Mouse (Mus musculus): ENCODE data around the gene Hist1h1e. TPM values are rescaled to one million over a fixed set of nuclear protein-coding genes. Genes with fewer than 3 reads are reported as not detected.
A peak's percentile ranks its signal among the peaks of the same experiment; 100 is the strongest.

Gene Hist1h1e
- total and polyA plus RNA-seq, 3 experiments: 4.0 to 1,109 (median 254) TPM

DNA sequence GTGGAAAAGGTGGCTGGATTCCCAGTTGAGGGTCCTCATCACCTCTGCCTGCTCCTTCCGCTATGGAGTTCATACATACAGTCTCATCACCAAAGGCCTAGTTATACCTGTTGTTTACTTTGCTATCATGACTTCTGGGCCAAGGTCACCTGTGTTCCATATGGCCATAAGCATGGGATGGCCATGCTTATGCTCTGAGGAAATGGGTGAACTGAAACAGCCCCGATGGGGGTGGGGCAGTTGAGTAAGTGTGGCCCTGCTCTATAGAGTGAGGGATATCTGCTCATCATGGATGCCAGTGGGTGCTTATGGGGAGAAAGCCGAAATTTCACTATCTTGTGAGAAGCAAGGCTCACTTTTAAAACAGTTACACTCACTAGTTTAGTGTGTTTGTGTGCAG lies 17.3 kb downstream of the Hist1h1e start:
- Histone ChIP-seq H3K36me3 (replicated peaks) (peaks cover 7% of the 10 kb centered on the region), H3K27me3 (ENCODE audit: insufficient read depth, low read length) (no peaks in the 10 kb centered on the region), H3K4me3 (ENCODE audit: low read depth, low read length) (no peak overlapping the region), H3K9me3 (replicated peaks) (no peaks in the 10 kb centered on the region), H3K4me1 (ENCODE audit: insufficient read depth, low read depth, low read length) (peaks cover 32% of the 10 kb centered on the region)
- DNase-seq (ENCODE audit: low spot score) (no peak), ATAC-seq (ENCODE audit: extremely low read depth, insufficient number of reproducible peaks, low FRiP score, poor library complexity, severe bottlenecking) (no peak)
- TF ChIP-seq GATA2 (IDR thresholded peaks at IDR 0.05; ENCODE audit: borderline replicate concordance, low read depth, low read length): no peak
- no peak for TF ChIP-seq POLR2AphosphoS5 (IDR thresholded peaks at IDR 0.05; ENCODE audit: insufficient replicate concordance, low read depth, low read length)
- TF ChIP-seq CTCF (IDR thresholded peaks at IDR 0.05; ENCODE audit: low read depth, low read length): no peak
- TF ChIP-seq GATA1 (IDR thresholded peaks at IDR 0.05; ENCODE audit: borderline replicate concordance, low read length): no peak
- TF ChIP-seq TAL1 (conservative IDR thresholded peaks at IDR 0.05; ENCODE audit: low read depth, low read length): no peak

DNA sequence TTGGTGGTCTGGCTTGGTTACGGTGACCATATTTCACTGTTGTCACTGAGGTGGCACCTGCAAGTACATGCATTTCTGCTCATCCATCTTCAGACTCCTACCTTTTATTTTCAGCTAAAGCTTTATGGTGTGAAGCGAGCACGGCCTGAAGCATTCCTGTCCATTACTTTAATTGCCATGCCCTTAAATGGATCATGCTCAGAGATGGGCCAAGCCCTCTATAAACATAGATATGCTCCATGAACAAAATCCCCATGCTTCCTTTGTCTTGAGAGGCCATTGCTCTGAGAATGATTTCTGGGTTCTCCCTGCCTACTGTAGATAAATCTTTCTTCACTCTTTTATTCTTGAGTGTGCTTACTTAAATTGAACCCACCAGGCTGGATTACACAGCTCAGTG lies 17.9 kb downstream of the Hist1h1e start:
- DNase-seq (ENCODE audit: low spot score) (no peak), ATAC-seq (ENCODE audit: extremely low read depth, insufficient number of reproducible peaks, low FRiP score, poor library complexity, severe bottlenecking) (no peak)
- Histone ChIP-seq H3K27me3 (ENCODE audit: insufficient read depth, low read length) (no peaks in the 10 kb centered on the region), H3K36me3 (replicated peaks) (peaks cover 7% of the 10 kb centered on the region), H3K9me3 (replicated peaks) (no peaks in the 10 kb centered on the region), H3K4me1 (ENCODE audit: insufficient read depth, low read depth, low read length) (peaks cover 26% of the 10 kb centered on the region), H3K4me3 (ENCODE audit: low read depth, low read length) (no peak overlapping the region)
- no peak for TF ChIP-seq TAL1 (conservative IDR thresholded peaks at IDR 0.05; ENCODE audit: low read depth, low read length)
- TF ChIP-seq GATA1 (IDR thresholded peaks at IDR 0.05; ENCODE audit: borderline replicate concordance, low read length): no peak
- TF ChIP-seq GATA2 (IDR thresholded peaks at IDR 0.05; ENCODE audit: borderline replicate concordance, low read depth, low read length): no peak
- no peak for TF ChIP-seq POLR2AphosphoS5 (IDR thresholded peaks at IDR 0.05; ENCODE audit: insufficient replicate concordance, low read depth, low read length)
- TF ChIP-seq CTCF (IDR thresholded peaks at IDR 0.05; ENCODE audit: low read depth, low read length): no peak

DNA sequence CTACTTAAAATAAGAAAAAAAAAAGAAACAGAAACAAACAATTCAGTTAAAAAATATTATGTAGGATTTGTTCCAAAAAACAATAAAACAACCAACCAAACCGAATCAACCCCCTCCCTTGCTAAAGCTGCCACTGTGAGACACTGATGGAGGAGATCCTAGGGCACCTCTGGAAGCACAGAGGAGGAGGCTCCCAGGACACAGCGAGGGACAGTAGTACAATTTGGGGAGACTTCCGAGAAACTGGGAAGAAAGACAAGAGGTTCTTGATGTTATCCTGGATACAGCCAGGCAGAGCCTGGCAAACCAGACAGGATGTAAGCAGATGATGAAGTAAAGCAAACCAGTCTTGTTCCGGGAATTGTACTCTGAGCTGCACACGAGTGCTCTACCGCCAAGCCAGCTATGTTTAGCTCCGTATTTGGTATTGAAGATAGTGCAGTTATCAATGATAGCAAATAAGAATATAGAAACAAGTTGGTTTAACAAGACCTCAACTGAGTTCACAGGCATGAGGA lies 19.1 kb downstream of the Hist1h1e start:
- DNase-seq (ENCODE audit: low spot score): no peak
- H3K36me3 ChIP-seq (replicated peaks): peaks cover 7% of the 10 kb centered on the region
- ATAC-seq (ENCODE audit: extremely low read depth, insufficient number of reproducible peaks, low FRiP score, poor library complexity, severe bottlenecking): no peak
- no peak overlapping the region for H3K4me3 ChIP-seq (ENCODE audit: low read depth, low read length)
- H3K4me1 ChIP-seq (ENCODE audit: insufficient read depth, low read depth, low read length): peaks cover 24% of the 10 kb centered on the region
- H3K27me3 ChIP-seq (ENCODE audit: insufficient read depth, low read length): no peaks in the 10 kb centered on the region
- no peak for TF ChIP-seq GATA2 (IDR thresholded peaks at IDR 0.05; ENCODE audit: borderline replicate concordance, low read depth, low read length)
- TF ChIP-seq CTCF (IDR thresholded peaks at IDR 0.05; ENCODE audit: low read depth, low read length): no peak
- TF ChIP-seq TAL1 (conservative IDR thresholded peaks at IDR 0.05; ENCODE audit: low read depth, low read length): no peak
- TF ChIP-seq POLR2AphosphoS5 (IDR thresholded peaks at IDR 0.05; ENCODE audit: insufficient replicate concordance, low read depth, low read length): no peak
- no peak for TF ChIP-seq GATA1 (IDR thresholded peaks at IDR 0.05; ENCODE audit: borderline replicate concordance, low read length)
- no peaks in the 10 kb centered on the region for H3K9me3 ChIP-seq (replicated peaks)

DNA sequence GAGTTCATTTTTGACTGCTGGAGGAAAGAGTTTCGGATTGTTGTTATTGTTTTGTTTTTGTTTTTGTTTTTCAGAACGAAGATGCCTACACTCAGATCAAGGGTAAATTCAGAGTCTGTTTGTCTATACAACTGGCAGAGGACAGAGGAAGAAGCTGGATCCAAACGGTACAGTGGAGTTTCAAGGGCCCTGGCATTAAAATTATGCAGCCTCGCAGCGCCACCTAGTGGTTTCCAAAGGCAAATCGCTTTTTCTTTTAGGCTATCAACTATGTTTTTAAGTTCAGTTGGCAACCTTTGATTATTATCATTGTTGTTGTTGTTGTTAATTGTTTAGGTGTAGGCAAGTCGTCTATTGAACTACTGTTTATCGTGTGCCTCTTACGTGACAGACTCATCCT lies 24.4 kb downstream of the Hist1h1e start:
- Histone ChIP-seq H3K9me3 (replicated peaks) (no peaks in the 10 kb centered on the region), H3K27me3 (ENCODE audit: insufficient read depth, low read length) (no peaks in the 10 kb centered on the region), H3K4me3 (ENCODE audit: low read depth, low read length) (no peak overlapping the region), H3K4me1 (ENCODE audit: insufficient read depth, low read depth, low read length) (peaks cover 51% of the 10 kb centered on the region), H3K36me3 (replicated peaks) (no peaks in the 10 kb centered on the region)
- TF ChIP-seq GATA2 (IDR thresholded peaks at IDR 0.05; ENCODE audit: borderline replicate concordance, low read depth, low read length) (no peak), CTCF (IDR thresholded peaks at IDR 0.05; ENCODE audit: low read depth, low read length) (peak; percentile 49)
- DNase-seq (ENCODE audit: low spot score): no peak
- 0 out of 2 replicates have a peak, but pooled peaks have one; percentile 19 for ATAC-seq (ENCODE audit: extremely low read depth, insufficient number of reproducible peaks, low FRiP score, poor library complexity, severe bottlenecking)

DNA sequence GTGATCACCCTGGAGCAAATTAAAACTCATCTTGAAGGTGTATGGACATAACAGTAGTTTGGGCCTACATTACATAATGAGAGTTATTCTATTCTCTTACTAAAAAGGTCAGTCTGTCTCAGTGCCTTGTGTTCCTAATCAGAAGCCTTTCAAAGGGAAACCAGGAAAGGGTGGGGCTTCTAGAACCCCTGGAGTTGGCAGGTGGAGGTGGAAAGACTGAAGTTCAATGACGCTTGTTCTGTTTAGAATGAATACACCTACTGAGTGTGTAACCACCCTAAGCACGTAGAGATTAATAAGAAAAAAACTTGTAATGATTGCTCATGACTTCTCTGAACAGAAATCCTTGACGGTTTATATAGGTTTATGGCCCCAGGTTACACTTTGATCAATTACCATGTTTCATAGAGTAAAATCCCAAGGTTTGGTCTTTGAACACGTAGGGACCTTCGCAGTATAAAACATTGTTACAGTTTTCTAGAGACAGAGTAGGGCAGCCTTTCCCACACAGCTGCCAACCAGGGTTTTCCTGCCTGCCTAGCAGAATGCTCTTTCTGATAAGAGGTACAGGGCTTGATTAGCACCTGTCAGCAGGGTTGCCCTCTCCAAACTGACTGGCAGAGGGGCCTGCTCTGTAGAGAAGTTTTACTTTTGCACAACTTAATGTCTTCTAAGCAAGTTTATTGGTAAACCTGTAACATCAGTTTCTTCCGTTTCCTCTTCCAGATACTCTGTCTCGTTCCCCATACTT lies 26.6 kb downstream of the Hist1h1e start:
- Histone ChIP-seq H3K4me3 (ENCODE audit: low read depth, low read length) (no peak overlapping the region; the same call in 1 of the 2 replicates), H3K9me3 (replicated peaks) (no peaks in the 10 kb centered on the region), H3K4me1 (ENCODE audit: insufficient read depth, low read depth, low read length) (peaks cover 70% of the 10 kb centered on the region), H3K27me3 (ENCODE audit: insufficient read depth, low read length) (no peaks in the 10 kb centered on the region), H3K36me3 (replicated peaks) (no peaks in the 10 kb centered on the region)
- no peak for TF ChIP-seq GATA2 (IDR thresholded peaks at IDR 0.05; ENCODE audit: borderline replicate concordance, low read depth, low read length)
- no peak for TF ChIP-seq POLR2AphosphoS5 (IDR thresholded peaks at IDR 0.05; ENCODE audit: insufficient replicate concordance, low read depth, low read length)
- no peak for TF ChIP-seq GATA1 (IDR thresholded peaks at IDR 0.05; ENCODE audit: borderline replicate concordance, low read length)
- no peak for TF ChIP-seq CTCF (IDR thresholded peaks at IDR 0.05; ENCODE audit: low read depth, low read length)
- peak; percentile 45; the same call in 1 of the 2 replicates for TF ChIP-seq TAL1 (conservative IDR thresholded peaks at IDR 0.05; ENCODE audit: low read depth, low read length)
- ATAC-seq (ENCODE audit: extremely low read depth, insufficient number of reproducible peaks, low FRiP score, poor library complexity, severe bottlenecking): no peak
- no peak for DNase-seq (ENCODE audit: low spot score)

DNA sequence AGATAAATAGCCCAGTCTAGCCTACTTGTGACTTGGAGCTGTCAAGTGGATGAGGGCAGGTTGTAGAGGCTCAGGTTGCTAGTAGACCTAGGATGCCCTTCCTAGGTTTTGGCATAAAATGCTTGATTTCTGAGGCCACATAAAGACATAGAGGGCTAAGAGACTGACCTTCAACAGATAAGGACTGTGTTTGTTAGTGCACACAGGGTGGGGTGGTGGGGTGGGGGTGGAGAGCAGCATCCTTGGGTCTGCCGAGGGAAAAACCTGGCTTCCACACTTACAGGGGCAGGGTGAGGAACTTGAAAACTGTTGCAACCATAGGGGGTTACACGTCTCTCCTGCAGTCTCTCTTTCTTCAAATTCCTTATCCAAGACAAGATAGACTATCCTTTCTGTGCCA lies 27.2 kb downstream of the Hist1h1e start:
- Histone ChIP-seq H3K4me1 (ENCODE audit: insufficient read depth, low read depth, low read length) (peaks cover 74% of the 10 kb centered on the region), H3K36me3 (replicated peaks) (no peaks in the 10 kb centered on the region), H3K9me3 (replicated peaks) (no peaks in the 10 kb centered on the region), H3K4me3 (ENCODE audit: low read depth, low read length) (no peak overlapping the region), H3K27me3 (ENCODE audit: insufficient read depth, low read length) (no peaks in the 10 kb centered on the region)
- TF ChIP-seq CTCF (IDR thresholded peaks at IDR 0.05; ENCODE audit: low read depth, low read length): no peak
- TF ChIP-seq GATA2 (IDR thresholded peaks at IDR 0.05; ENCODE audit: borderline replicate concordance, low read depth, low read length): no peak
- no peak for TF ChIP-seq POLR2AphosphoS5 (IDR thresholded peaks at IDR 0.05; ENCODE audit: insufficient replicate concordance, low read depth, low read length)
- TF ChIP-seq TAL1 (conservative IDR thresholded peaks at IDR 0.05; ENCODE audit: low read depth, low read length): no peak
- no peak for TF ChIP-seq GATA1 (IDR thresholded peaks at IDR 0.05; ENCODE audit: borderline replicate concordance, low read length)
- ATAC-seq (ENCODE audit: extremely low read depth, insufficient number of reproducible peaks, low FRiP score, poor library complexity, severe bottlenecking) (no peak), DNase-seq (ENCODE audit: low spot score) (no peak)

Data from G1E (cell line).